Mouse (Mus musculus): ENCODE data around the gene Fam90a1a. TPM values are rescaled to one million over a fixed set of nuclear protein-coding genes. Genes with fewer than 3 reads are reported as not detected.

The Fam90a1a gene
- polyA plus RNA-seq, 1 experiment from 2014 or later, result not detected

DNA sequence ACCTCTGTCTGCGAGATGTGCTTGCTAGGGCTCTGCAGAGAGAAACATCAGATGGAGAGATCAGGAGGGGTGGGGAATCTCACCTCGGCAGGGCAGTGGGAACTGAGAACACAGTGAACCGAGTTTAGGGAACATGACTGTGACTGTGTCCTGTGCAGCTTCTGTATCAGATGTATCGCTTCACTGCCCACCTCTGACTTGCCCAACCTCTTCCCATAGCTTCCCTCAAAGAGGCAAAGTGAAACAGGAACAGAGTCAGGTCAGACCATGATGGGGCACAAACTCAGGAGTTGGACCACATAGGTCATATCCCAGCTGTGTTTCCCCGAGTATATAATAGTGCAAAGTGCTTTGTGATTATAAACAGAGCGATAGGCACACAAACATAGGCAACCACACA is 47.9 kb downstream of the Fam90a1a start:
- H3K27ac ChIP-seq (ENCODE audit: low read length), result no peak overlapping the region
- H3K9ac ChIP-seq (ENCODE audit: low read length), result no peak overlapping the region
- no peak overlapping the region for H3K4me3 ChIP-seq (ENCODE audit: low read length)
- H3K4me2 ChIP-seq (ENCODE audit: low read depth, low read length), result no peak overlapping the region
- H3K4me1 ChIP-seq (ENCODE audit: control insufficient read depth, insufficient read depth, low read length), result no peaks in the 10 kb centered on the region
- H3K9me3 ChIP-seq (replicated peaks; ENCODE audit: control insufficient read depth, low read length), result no peaks in the 10 kb centered on the region
- no peaks in the 10 kb centered on the region for H3K36me3 ChIP-seq (ENCODE audit: control insufficient read depth, insufficient read depth)
- no peak for ATAC-seq (replicated peaks; ENCODE audit: extremely low read depth, insufficient read depth, low FRiP score)
- no peaks in the 10 kb centered on the region for H3K27me3 ChIP-seq (ENCODE audit: control insufficient read depth, insufficient read depth, low read length)
- 71% methylated on average over 6 of the region's 6 CpGs for WGBS

DNA sequence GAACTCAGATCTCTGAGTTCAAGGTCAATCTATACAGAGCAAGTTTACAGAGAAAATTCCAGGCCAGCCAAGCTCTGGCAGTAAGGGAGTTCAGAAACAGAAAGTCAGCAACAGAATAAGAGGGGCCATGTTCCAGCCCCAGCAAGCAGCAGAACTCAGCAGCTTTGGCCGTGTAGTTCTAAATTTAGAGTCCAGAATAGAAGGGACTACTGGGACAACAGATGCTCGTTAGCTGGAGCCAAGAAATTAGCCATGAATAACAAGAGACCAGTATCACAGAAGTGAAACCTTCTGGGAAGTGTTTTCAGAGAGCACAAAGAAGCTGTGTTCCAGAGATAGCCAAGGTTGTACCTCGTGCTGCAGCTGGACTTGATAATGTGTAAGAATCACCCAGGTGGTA is 50.9 kb downstream of the Fam90a1a start:
- ATAC-seq (replicated peaks; ENCODE audit: extremely low read depth, insufficient read depth, low FRiP score), result no peak
- Histone ChIP-seq H3K27ac (ENCODE audit: low read length) (no peak overlapping the region; the same call in 1 of the 2 replicates), H3K9me3 (replicated peaks; ENCODE audit: control insufficient read depth, low read length) (no peaks in the 10 kb centered on the region)

DNA sequence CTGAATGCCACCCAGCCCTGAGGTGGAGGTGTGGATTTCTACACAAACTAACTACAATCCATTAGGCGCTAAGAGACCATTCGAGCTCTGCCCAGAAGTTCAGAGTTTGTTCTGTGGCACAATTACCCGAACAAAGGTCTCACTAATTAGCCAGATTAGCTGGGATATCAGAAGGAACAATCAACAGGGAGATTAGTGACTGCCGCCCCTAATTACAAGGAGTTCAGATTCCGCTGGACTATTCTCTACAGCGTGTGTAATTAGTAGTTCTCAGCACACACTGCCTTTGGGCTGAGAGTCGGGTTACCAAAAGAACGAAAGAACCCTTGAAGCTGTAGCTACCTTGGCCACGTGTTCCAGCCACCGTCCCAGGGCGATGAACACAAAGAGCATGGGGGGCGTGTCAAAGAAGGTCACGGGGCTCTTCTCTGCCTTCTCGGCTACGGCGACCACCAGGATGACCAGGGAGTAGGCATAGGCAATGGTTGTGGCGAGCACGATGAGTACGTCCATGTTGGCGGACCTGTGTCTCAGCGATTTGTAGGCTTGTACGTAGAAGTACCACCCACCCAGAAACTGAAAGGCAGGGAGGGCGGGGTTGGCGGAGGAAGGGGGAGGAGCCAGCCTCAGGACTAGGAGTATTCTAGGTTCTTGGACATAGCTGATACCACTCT is 54.7 kb downstream of the Fam90a1a start:
- H3K27me3 ChIP-seq (ENCODE audit: control insufficient read depth, insufficient read depth, low read length), result no peaks in the 10 kb centered on the region
- no peak overlapping the region for H3K4me3 ChIP-seq (ENCODE audit: low read length)
- 77% methylated on average over 24 of the region's 24 CpGs for WGBS
- no peaks in the 10 kb centered on the region for H3K4me1 ChIP-seq (ENCODE audit: control insufficient read depth, insufficient read depth, low read length)
- no peak overlapping the region for H3K27ac ChIP-seq (ENCODE audit: low read length)
- H3K9me3 ChIP-seq (replicated peaks; ENCODE audit: control insufficient read depth, low read length), result no peaks in the 10 kb centered on the region
- H3K4me2 ChIP-seq (ENCODE audit: low read depth, low read length), result no peak overlapping the region
- H3K9ac ChIP-seq (ENCODE audit: low read length), result no peak overlapping the region
- H3K36me3 ChIP-seq (ENCODE audit: control insufficient read depth, insufficient read depth), result no peaks in the 10 kb centered on the region
- ATAC-seq (replicated peaks; ENCODE audit: extremely low read depth, insufficient read depth, low FRiP score), result no peak

More for the DNA sequence above, 50.9 kb downstream of the Fam90a1a start:
- H3K36me3 ChIP-seq (ENCODE audit: control insufficient read depth, insufficient read depth), result no peaks in the 10 kb centered on the region
- no peaks in the 10 kb centered on the region for H3K4me1 ChIP-seq (ENCODE audit: control insufficient read depth, insufficient read depth, low read length)
- H3K9ac ChIP-seq (ENCODE audit: low read length), result no peak overlapping the region
- H3K4me3 ChIP-seq (ENCODE audit: low read length), result no peak overlapping the region
- no peak overlapping the region for H3K4me2 ChIP-seq (ENCODE audit: low read depth, low read length)
- WGBS, result 36% methylated on average over 3 of the region's 3 CpGs
- H3K27me3 ChIP-seq (ENCODE audit: control insufficient read depth, insufficient read depth, low read length), result no peaks in the 10 kb centered on the region

Other genes with a start within 250 kb of the Fam90a1a start
- gene Defa24, start 224.2 kb upstream of the Fam90a1a start, polyA plus RNA-seq (2015; fragmentation: Nextera tagmentation; extraction: Ambion mirVana), result 1.9 TPM in 1 of 2 replicates, not detected in the other
- not detected in 2 replicates for gene Defb50, start 135.2 kb upstream of the Fam90a1a start, polyA plus RNA-seq (2015; fragmentation: Nextera tagmentation; extraction: Ambion mirVana)
- not detected in 2 replicates for gene Defb2, start 118.8 kb upstream of the Fam90a1a start, polyA plus RNA-seq (2015; fragmentation: Nextera tagmentation; extraction: Ambion mirVana)
- gene Defb10, start 99.8 kb upstream of the Fam90a1a start, polyA plus RNA-seq (2015; fragmentation: Nextera tagmentation; extraction: Ambion mirVana), result not detected in 2 replicates
- gene Defb9, start 73.3 kb upstream of the Fam90a1a start, polyA plus RNA-seq (2015; fragmentation: Nextera tagmentation; extraction: Ambion mirVana), result not detected in 2 replicates
- not detected in 2 replicates for gene Defb11, start 52.3 kb upstream of the Fam90a1a start, polyA plus RNA-seq (2015; fragmentation: Nextera tagmentation; extraction: Ambion mirVana)
- gene Defb15, start 26.0 kb upstream of the Fam90a1a start, polyA plus RNA-seq (2015; fragmentation: Nextera tagmentation; extraction: Ambion mirVana), result not detected in 2 replicates
- gene Defb35, start 20.4 kb upstream of the Fam90a1a start, polyA plus RNA-seq (2015; fragmentation: Nextera tagmentation; extraction: Ambion mirVana), result not detected in 2 replicates
- not detected in 2 replicates for gene Defb13, start 12.0 kb upstream of the Fam90a1a start, polyA plus RNA-seq (2015; fragmentation: Nextera tagmentation; extraction: Ambion mirVana)
- not detected in 2 replicates for gene Ccdc70, start 11.1 kb downstream of the Fam90a1a start, polyA plus RNA-seq (2015; fragmentation: Nextera tagmentation; extraction: Ambion mirVana)
- 1.1 and 1.3 TPM in 2 replicates for gene Atp7b, start 101.6 kb downstream of the Fam90a1a start, polyA plus RNA-seq (2015; fragmentation: Nextera tagmentation; extraction: Ambion mirVana)
- gene Alg11, start 102.0 kb downstream of the Fam90a1a start, polyA plus RNA-seq (2015; fragmentation: Nextera tagmentation; extraction: Ambion mirVana), result 14.7 and 16.0 TPM in 2 replicates
- 0.38 and 0.51 TPM in 2 replicates for gene Nek5, start 166.3 kb downstream of the Fam90a1a start, polyA plus RNA-seq (2015; fragmentation: Nextera tagmentation; extraction: Ambion mirVana)
- gene Nek3, start 207.7 kb downstream of the Fam90a1a start, polyA plus RNA-seq (2015; fragmentation: Nextera tagmentation; extraction: Ambion mirVana), result 4.9 and 5.3 TPM in 2 replicates
- gene Ckap2, start 227.1 kb downstream of the Fam90a1a start, polyA plus RNA-seq (2015; fragmentation: Nextera tagmentation; extraction: Ambion mirVana), result 29.1 and 37.4 TPM in 2 replicates
- gene Vps36, start 234.1 kb downstream of the Fam90a1a start, polyA plus RNA-seq (2015; fragmentation: Nextera tagmentation; extraction: Ambion mirVana), result 21.6 and 21.7 TPM in 2 replicates

Data from heart, embryonic 16.5 days (tissue).